Mouse (Mus musculus): Measurements from ENCODE around the gene Zfp961. TPM values are rescaled to one million over a fixed set of nuclear protein-coding genes. Genes with fewer than 3 reads are reported as not detected.
A peak's percentile ranks its signal among the peaks of the same experiment; 100 is the strongest.

Zfp961 gene
- total RNA-seq, 2 experiments from 2014 or later = 12.6 to 13.8 TPM

DNA sequence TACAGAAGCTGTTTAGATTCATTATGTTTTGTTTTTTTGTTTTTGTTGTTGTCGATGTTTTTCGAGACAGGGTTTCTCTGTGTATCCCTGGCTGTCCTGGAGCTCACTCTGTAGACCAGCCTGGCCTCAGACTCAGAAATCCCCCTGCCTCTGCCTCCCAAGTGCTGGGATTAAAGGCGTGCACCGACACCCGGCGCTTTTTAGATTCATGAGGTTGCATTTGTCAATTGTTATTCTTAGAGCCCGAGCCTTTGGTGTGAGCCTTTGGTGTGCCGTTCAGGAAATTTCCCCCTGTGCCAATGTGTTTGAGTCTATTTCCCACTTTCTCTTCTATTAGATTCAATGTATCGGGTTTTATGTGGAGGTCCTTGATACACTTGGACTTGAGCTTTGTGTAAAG lies 3.8 kb downstream of the Zfp961 start:
- intact Hi-C loops (cut with DNase I) = no loop called here
- no peak for DNase-seq (ENCODE audit: low spot score in 2 of 2)

DNA sequence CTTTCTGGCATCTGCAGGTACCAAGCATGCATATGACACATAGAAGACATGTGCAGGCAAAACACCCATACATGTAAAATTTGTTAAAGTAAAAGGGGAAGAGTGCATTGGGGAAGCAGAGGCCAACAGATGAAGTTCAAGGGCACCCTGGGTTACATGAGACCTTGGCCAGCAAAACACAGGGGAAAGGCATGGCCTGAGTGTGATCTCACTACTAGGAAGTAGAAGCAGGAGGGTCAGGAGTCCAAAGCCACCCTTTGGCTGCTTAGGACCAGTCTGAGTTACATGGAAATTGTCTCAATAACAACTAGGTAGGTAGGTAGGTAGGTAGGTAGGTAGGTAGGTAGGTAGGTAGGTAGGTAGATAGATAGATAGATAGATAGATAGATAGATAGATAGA lies 9.6 kb downstream of the Zfp961 start:
- intact Hi-C loops (cut with DNase I) = no loop called here

DNA sequence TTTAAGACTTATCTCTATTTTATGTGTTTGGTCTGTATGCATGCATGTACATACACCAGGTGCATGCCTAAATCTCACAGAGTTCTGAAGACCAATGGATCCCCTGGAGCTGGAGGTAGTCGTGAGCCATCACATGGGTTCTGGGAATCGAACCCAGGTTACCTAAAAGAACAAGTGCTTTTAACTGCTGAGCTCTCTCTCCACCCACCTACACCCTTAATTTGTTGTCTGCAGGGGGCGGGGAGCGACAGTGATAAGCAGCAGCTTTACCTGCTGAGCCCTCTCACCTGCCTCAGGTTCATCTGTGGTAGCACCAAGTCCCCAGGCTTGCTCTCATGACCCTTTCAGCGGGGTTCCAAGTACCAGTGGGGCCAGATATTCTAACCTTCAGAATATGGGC lies 11.0 kb downstream of the Zfp961 start:
- intact Hi-C loops (cut with DNase I) = no loop called here
- DNase-seq (ENCODE audit: low spot score in 2 of 2) = no peak

More for the DNA sequence above, 9.6 kb downstream of the Zfp961 start:
- DNase-seq (ENCODE audit: low spot score in 2 of 2) = no peak

DNA sequence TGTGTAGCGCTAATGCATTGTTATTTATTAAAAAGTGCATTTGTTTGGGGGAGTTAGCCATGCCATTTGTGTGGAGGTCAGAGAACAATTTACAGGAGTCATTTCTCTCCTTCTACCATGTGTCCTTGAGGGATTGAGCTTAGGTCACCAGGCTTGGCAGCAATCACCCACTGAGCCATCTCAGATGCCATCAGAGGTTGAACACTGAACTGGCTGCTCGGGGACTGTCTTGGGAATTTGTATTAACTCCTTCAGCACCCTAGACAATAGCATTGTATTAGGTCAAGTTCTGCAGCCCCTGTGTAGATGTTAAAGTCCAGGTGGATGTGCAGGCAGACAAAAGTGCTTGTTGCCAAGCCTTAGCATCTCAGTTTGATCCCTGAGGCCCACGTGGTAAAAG lies 13.2 kb downstream of the Zfp961 start:
- intact Hi-C loops (cut with DNase I) = no loop called here
- no peak for DNase-seq (ENCODE audit: low spot score in 2 of 2)

DNA sequence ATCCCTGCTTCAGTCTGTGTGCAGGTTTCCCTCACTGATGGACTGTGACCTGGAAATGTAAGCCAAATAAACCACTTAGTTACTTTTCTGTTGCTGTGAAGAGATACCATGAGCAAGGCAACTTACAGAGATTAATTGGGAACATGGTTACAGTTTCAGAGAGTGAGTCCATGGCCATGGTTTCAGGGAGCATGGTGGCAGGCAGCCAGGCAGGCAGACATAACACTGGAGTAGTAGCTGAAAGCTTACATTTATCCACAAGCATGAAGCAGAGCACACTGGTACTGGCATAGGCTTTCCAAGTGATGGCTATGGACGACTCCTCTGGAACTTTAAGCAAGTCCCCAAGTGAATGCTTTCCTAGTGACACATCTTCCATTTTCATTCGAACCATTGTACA lies 14.3 kb downstream of the Zfp961 start:
- DNase-seq (ENCODE audit: low spot score in 2 of 2) = no peak
- intact Hi-C loops (cut with DNase I) = no loop called here

DNA sequence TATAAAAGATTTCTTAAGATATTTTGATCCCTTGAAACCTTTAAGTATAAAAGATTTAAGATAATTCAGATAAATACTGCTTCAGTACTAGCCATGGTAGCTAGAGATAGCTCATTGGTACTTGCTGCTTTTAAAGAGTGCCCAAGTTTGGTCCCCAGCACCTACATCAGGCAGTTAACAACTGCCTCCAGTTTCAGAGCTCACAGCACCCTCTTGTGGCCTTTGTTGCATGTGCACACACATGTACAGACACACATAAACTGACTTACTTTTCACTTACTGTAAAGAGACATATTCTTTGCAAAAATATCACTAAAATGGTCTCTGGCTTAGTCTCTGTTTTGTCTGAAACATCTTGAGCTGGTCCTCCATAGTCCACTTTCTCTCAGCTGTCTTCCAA lies 15.6 kb downstream of the Zfp961 start:
- no peak for DNase-seq (ENCODE audit: low spot score in 2 of 2)
- intact Hi-C loops (cut with DNase I) = no loop called here

DNA sequence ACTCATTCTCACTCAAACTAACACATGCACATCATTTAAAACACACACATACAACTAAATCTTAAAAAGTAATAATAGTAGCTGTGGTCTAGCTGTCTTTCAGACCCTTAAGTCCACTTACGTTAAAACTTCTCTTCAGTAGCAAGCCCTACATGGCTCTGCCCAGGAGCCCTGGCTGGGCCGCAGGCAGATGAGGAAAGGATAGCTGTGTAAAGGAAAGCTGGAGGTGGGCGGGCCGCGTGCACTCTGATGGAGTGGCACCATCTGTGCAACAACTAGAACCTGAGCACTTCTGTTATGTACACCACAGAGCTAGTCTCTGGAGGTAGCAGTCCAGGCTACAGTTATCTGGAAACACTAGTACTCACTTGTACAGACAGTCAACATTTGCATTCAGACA lies 16.4 kb downstream of the Zfp961 start:
- intact Hi-C loops (cut with DNase I) = no loop called here
- no peak for DNase-seq (ENCODE audit: low spot score in 2 of 2)

DNA sequence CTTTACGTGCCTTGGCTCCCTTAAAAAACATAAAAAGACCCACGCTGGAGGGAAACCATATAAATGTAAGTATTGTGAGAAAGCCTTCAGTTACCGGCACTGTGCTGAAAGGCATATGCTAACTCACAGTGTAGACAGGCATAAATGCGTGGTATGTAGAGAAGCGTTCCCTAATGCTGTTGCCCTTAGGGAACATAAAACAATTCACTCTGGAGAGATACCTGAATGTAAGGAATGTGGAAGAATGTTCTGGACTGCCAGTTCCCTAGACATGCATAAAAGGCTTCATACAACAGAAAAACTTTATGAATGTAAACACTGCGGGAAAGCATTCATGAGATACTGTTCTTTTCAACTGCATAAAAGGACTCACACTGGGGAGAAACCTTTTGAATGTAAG lies 17.3 kb downstream of the Zfp961 start:
- DNase-seq (ENCODE audit: low spot score in 2 of 2) = no peak
- intact Hi-C loops (cut with DNase I) = no loop called here

DNA sequence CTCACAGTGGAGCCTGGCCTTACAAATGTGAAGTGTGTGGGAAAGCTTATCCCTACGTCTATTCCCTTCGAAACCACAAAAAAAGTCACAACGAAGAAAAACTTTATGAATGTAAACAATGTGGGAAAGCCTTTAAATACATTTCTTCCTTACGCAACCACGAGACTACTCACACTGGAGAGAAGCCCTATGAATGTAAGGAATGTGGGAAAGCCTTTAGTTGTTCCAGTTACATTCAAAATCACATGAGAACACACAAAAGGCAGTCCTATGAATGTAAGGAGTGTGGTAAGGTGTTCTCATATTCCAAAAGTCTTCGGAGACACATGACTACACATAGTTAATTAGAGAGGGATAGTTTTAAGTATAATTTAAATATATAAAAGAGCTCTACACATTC lies 17.8 kb downstream of the Zfp961 start:
- no peak for DNase-seq (ENCODE audit: low spot score in 2 of 2)
- intact Hi-C loops (cut with DNase I) = no loop called here

DNA sequence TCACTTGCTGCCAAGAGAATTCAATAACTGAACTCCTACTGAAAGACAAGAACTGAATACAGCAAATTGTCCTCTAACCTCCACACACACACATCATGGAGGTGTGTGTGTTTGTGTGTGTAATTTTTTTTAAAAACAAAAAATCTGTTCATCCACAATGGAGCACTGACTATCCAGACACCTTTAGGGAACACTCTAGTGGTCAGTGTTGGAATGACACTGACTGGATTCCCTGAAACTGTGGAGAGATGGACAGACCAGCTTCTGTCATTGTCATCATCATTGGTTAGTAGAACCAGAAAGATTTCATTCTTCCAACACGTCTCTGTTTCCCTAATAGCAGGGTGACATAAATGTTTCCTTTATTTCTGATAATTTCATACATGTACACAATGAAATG lies 21.1 kb downstream of the Zfp961 start:
- peak; percentile 21 to 35 for DNase-seq (ENCODE audit: low spot score in 2 of 2)
- intact Hi-C loops (cut with DNase I) = no loop called here

DNA sequence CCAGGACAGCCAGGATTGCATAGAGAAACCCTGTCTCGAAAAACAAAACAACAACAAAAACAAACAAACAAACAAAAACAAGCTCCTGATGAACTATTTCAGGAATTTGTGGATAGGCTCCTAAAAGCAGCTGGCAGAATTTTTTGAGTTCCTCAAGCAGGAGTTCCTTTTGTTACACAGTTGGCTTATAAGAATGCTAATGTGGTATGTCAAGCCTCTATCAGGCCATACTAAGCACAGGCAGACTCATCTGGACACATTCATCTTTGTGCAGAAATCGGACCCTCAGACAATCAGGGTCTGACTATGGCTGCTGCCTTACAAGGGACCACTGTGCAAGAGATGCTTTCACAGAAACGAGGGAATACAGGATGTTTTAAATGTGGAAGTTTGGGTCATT lies 23.4 kb downstream of the Zfp961 start:
- no peak for DNase-seq (ENCODE audit: low spot score in 2 of 2)
- intact Hi-C loops (cut with DNase I) = no loop called here

DNA sequence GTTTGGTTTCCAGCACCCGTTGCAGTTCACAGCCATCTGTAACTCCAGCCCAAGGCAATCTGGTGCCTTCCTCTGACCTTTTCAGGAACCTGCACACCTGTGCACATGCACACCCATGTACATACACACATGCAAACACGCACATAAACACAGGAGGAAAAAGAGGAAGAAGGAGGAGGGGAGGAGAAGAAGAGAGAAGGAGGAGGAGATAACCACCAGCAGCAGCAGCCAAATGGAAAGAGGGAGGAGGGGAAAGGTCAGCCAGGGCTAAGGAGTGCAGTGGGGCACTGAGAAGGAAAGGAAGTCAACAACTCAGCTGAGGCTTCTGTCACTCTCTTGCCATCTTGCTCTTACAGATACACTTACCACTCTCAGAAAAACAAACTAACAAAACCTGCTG lies 30.2 kb downstream of the Zfp961 start:
- intact Hi-C loops (cut with DNase I) = no loop called here
- no peak for DNase-seq (ENCODE audit: low spot score in 2 of 2)

DNA sequence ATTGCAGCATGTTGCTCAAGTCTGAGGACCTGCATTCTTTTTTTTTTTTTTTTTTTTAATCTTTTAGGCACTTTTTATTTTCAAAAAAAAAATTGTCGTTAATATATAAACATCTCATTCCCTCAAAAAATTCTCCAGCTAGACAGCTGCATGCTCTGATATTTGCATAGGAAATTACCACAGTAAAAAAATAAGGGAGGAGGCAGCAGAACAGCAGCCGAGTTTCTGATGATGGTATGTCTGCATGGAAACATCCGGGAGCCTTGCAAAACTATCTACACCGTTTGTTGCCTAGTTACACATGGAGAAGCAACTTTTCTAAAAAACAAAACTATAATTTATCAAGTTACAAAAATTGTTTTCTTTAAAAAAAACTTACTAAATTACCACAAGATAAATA lies 30.6 kb downstream of the Zfp961 start:
- intact Hi-C loops (cut with DNase I) = no loop called here
- DNase-seq (ENCODE audit: low spot score in 2 of 2) = no peak

DNA sequence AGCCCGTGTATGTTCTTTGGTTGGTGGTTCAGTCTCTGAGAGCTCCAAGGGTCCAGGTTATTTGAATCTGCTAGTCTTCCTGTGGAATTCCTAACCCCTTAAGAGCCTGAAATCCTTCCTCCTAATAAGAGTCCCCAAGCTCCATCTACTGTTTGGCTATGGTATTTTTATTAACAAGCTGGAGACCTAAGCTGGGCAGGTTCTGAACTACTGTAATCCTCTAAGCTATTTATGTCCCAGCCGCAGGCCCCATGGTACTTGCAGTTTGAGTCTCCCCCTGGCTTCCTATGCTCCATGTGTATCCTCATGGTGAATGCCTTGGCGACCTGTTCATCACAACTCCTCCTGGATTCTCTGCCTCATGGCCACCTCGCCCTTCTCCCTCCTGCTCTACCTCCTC lies 33.8 kb downstream of the Zfp961 start:
- intact Hi-C loops (cut with DNase I) = no loop called here
- DNase-seq (ENCODE audit: low spot score in 2 of 2) = no peak

DNA sequence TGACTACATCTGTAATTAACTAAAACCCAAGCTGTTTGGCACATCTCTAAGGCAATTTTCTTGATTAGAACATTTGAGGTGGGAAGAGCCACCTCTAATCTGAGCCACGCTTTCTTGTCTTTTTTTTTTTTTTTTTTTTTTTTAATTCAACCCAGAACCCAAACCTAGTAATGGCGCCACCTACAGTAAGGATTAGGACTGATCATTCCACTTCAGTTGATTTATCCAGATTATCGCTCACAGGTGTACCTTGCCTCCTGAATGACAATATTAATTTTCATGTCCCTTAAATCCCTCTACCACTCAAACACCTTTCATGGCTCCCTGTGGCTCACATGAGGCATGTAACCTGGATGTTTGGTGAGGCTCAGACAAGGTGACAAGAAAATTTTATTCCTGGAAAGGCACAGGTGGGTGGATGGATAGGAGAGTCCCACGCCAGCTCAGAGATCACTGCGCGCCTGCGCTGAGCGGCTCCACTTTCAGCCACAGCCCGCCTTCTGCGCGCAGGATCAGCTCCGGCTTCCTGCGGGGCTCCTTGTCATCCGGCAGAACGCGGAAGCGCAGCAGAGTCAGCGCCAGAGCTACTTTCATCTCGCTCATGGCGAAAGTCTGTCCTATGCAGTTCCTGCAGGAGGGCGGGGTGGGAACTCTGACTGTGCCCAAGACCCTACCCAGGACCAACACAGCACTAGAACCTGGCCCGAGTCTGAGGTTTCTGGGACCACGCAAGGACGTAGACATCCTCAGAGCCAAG lies 37.5 kb downstream of the Zfp961 start:
- intact Hi-C loops (cut with DNase I) = no loop called here
- peak; percentile 50 to 80 for DNase-seq (ENCODE audit: low spot score in 2 of 2)

DNA sequence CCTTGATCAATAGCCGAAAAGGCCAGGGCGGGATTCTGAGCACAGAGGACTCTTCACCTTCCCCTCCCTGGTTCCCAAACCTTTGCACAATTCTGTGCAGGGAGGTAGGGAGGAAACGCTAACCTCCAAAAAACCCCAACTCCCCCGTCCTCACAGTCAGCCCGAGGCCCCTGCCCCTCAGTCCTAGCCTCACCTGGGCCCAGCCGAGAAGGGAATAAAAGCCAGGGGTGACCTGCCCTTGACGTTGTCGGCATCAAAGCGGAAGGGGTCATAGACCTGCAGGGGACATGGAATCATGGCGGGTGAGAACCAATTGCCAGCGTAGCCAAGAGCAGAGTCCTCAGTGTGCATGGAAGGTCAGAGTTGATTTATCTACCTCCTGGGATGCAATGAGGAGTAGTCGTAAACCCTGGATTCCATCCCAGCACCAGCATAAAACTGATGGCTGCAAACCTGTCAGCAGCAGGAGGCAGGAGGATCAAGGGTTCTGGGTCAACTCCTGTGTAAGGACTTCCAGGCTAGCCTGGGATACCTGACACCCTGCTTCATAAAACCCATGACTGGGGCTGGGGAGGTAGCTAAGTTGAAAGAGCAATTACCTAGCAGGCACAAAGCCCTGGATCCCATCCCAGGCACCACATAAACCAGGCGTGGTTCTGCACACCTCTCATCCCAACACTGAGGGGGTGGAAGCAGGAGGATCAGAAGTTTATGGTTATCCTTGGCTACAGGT lies 38.2 kb downstream of the Zfp961 start:
- intact Hi-C loops (cut with DNase I) = no loop called here
- no peak for DNase-seq (ENCODE audit: low spot score in 2 of 2)

DNA sequence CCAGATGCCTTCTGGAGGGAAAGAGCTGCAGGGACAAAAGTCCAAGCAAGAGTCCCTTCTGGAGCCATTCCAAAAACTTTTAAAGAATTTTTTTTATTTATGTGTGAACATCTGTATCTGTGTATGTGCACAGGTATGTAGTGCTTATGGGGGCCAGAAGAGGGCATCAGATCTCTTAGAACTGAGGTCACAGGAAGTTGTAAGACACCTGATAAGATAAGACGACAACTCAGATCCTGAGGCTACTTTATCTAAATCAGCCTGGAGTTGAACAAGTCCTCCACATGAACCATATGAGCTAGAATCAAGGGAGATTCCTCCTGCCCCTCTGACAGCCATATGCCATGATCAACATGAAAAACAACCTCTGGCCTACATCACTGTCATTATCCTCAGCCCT lies 48.6 kb downstream of the Zfp961 start:
- intact Hi-C loops (cut with DNase I) = no loop called here
- no peak for DNase-seq (ENCODE audit: low spot score in 2 of 2)

DNA sequence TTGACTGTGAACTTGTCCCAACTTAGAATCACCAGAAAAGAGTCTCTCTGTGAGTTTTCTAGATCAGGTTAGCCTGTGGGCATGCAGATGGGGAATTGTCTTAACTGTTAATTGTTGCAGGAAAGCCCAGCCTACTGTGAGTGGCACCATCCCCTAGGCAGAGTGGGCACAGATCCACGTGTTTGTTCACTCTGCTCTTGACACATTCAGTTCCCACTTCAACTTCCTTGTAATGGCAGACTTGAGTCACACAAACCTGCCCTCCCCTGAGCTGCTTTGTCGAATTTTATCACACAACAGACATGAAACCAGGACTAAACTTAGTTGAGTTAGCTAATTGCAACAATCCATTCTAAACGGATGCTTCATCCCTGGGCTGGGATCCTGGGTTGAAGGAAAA lies 49.4 kb downstream of the Zfp961 start:
- DNase-seq (ENCODE audit: low spot score in 2 of 2) = no peak
- intact Hi-C loops (cut with DNase I) = no loop called here

DNA sequence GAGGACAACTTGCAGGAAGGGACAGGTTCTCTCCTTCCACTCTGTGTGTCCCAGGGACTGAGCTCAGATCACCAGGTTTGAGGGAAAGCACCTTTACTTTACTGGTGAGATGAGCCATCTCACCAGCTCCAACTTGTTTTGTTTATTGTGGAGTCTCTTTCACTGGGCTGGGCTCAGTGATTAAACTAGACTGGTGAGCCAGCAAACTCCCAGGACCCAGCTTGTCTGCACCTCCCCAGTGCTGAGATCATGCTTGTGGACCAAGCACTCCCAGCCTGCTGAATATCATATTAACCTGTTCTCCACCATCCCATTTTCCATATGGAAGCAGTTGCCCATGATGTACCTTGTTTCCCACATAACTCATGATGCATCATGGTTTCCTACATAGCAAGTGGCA lies 52.1 kb downstream of the Zfp961 start:
- DNase-seq (ENCODE audit: low spot score in 2 of 2) = no peak
- intact Hi-C loops (cut with DNase I) = no loop called here

DNA sequence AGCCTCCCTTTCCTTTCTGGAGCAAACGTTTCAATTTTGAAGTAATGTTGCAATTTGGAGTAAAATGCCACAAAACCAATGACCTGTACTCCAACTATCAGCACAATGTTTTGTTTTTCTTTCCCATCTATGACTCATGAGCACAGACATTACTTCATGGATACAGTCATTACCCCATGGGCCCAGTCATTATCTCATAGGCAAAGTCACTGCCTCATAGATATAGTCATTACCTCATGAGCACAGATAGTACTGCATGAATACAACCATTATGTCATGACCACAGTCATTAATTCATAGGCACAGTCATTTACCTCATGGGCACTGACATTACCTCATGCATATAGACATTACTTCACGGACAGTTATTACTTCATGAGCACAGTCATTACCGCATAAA lies 55.1 kb downstream of the Zfp961 start:
- intact Hi-C loops (cut with DNase I) = loop anchor here (5.0 kb wide), 1 partner anchor 91 kb away; no protein-coding TSS in a partner anchor
- DNase-seq (ENCODE audit: low spot score in 2 of 2) = no peak

DNA sequence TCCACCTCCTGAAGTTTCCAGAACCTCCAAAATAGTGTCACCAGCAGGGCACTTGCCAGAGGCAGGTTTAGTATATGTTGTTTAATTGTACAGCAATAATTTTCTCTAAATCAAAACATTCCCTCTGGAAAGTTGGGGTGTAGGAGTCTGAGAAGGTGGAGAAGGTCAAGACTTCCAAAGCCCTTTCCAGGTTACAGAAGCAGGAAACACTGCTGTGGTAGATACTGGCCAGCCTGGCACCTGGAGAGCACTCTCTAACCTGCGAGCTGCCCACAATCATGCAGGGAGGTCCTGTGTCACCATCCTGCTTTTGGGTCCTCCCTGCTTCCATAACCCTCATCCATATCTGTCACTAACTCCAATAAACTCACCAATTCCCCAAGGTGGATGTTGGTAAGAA lies 55.9 kb downstream of the Zfp961 start:
- no peak for DNase-seq (ENCODE audit: low spot score in 2 of 2)
- intact Hi-C loops (cut with DNase I) = loop anchor here (5.0 kb wide), 1 partner anchor 91 kb away; no protein-coding TSS in a partner anchor

Data from left cerebral cortex, postnatal 14 days (tissue).